Mouse (Mus musculus) 3134 (cell line): ENCODE measurements at regions not wholly inside any gene's neighbourhood (a gene's known extent, or its start where the extent isn't known, plus 50 kb on each side); places are given as distances from the start of the nearest gene placed in this dataset.

Source experiments
- DNase-seq: peaks from one replicate; pipeline ENCODE4 v3.0.0-alpha.2; 2011; ENCODE audit warnings: low spot score; ENCODE audit not compliant: insufficient read length; ENCODE audit errors: extremely low read depth

- DNase-seq = no peak
Measured at GRCm38 (mm10) chr6:39283761-39284415, 77.3 kb upstream of the Kdm7a start.

GRCm38 (mm10) chr6:39278317-39278716 is 71.7 kb upstream of the Kdm7a start:
- no peak for DNase-seq

GRCm38 (mm10) chr6:39274774-39275502 is 68.3 kb upstream of the Kdm7a start:
- DNase-seq = no peak

- no peak for DNase-seq
Measured at GRCm38 (mm10) chr6:39273427-39273826, 66.8 kb upstream of the Kdm7a start.

DNA sequence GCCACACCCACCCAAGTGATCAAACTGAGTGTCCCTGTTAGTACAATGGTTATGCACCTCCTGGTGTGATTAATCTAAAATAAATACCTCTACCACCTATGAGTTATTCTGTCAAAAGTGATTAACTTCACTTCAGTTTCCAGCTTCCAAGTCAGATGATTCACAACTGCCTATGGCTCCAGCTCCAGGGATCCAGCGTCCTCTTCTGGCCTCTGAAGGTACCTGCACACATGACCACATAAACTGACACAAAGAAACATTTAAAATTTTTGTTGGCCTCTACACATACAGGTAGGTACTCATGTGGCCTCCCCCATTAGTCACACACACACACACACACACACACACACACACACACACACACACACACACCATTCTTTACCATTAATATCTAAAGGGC is 63.9 kb upstream of the Kdm7a start:
- no peak for DNase-seq

GRCm38 (mm10) chr6:39269706-39270105 is 63.1 kb upstream of the Kdm7a start:
- DNase-seq = no peak

DNA sequence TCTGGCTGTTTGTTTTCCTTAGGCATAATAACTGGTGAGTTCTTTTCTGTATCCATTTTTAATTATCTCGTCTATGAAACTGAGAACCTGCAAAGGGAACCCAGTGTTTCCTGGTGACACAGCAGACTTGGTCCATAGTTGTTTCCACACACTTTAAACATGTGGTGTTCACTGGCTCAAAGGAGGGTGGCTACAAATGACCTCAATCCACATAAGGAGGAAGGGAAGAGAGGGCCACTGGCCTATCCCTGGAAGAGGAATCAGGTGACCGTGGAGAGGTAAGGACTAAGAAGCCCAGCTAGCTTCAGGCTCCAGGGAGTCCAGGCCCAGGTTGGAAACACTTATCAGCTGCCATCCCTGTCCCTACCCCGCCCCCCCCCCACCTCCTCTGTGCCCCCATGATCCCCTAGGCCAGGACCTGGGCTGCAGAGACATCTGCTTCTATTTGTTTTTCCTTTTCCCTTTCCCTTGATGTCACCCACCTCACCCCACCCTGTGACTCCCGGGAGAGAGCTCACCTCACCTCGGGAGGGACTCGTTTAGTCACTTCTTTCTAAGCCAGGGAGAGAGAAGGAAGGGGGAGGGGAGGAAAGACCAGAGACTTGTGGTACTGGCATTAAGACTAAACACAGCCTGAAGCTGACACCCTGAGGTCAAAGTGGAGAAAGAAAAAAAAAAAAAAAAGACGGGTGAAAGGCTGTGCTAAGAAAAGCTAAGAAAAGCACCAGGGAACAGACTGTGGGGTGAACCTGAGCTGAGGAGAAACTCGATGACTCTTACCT is 62.2 kb upstream of the Kdm7a start:
- DNase-seq = no peak

- DNase-seq = peak; percentile 21
Measured at GRCm38 (mm10) chr6:39264722-39265121, 58.1 kb upstream of the Kdm7a start.

DNA sequence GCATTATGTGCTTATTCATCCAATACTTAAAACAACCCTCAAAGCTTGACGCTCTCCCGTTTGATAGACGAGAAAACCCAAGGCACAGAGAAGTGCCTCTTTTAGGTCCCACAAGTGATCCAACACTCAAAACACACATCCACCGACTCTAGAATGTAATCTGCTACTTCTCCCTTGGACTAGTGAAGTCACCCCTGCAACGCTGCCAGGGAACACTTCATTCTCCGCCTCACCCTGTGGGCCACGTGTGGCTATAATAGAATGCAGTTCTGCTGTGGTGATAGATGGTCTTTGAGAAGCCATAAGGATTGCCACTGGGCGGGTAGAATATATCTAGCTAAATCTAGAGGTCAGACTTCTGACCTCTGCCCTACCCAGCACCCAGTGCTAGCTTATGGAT is 57.0 kb upstream of the Kdm7a start:
- no peak for DNase-seq

GRCm38 (mm10) chr6:39261951-39262350 is 55.4 kb upstream of the Kdm7a start:
- DNase-seq = no peak

GRCm38 (mm10) chr6:39260480-39260879 is 53.9 kb upstream of the Kdm7a start:
- DNase-seq = no peak

DNA sequence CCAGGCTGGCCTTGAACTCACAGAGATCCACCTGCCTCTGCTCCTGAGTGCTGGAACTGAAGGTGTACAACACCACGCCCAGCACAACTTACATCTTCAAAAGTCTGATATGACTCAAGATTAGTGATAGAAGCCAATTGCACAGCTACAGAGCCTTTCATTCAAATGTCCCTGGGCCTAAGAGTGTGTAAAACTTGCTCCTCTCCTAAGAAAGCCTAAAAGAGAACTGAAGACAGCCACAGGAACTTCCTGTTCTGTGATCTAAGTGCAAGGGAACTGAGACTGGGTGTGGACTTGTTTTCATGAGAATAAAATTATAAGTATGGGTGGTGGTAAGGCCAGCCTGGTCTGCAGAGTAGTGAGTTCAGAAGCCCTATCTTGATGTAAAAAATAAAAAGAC is 52.5 kb upstream of the Kdm7a start:
- no peak for DNase-seq

- DNase-seq = no peak
Measured at GRCm38 (mm10) chr6:39258656-39259055, 52.1 kb upstream of the Kdm7a start.

- DNase-seq = no peak
Measured at GRCm38 (mm10) chr6:39257667-39258395, 51.2 kb upstream of the Kdm7a start.

GRCm38 (mm10) chr6:39257111-39257571 is 50.6 kb upstream of the Kdm7a start:
- no peak for DNase-seq

GRCm38 (mm10) chr6:39256304-39257103 is 49.9 kb upstream of the Kdm7a start:
- DNase-seq = no peak
